Mouse (Mus musculus) forebrain, embryonic 13.5 days (tissue): Measurements from ENCODE around the gene Lcn3. TPM values are rescaled to one million over a fixed set of nuclear protein-coding genes. Genes with fewer than 3 reads are reported as not detected.
"Not testable (repeated sequence)": the region's sequence is repeated elsewhere in the genome, so short reads cannot be mapped to it uniquely, and the experiment has no call there.

Experiments used
- ATAC-seq: fragments of 200-750 bp; cut with Nextera tagmentation; 2 replicates; pipeline ENCODE4 v1.8.0; 2017
- H3K27ac ChIP-seq: fragments of 300-500 bp; sonication (generic); 2 replicates; pipeline ENCODE4 v1.5.1; 2015; ENCODE audit warnings: inconsistent platforms, mild to moderate bottlenecking, moderate library complexity
- H3K27me3 ChIP-seq: fragments of 300-500 bp; sonication (generic); 2 replicates; pipeline ENCODE4 v1.6.1; 2015; ENCODE audit warnings: mild to moderate bottlenecking, inconsistent platforms
- H3K36me3 ChIP-seq: fragments of 300-500 bp; sonication (generic); 2 replicates; pipeline ENCODE4 v1.6.1; 2015; ENCODE audit warnings: mild to moderate bottlenecking, inconsistent platforms; ENCODE audit not compliant: poor library complexity, severe bottlenecking
- H3K4me1 ChIP-seq: fragments of 300-500 bp; sonication (generic); 2 replicates; pipeline ENCODE4 v1.6.1; 2015; ENCODE audit warnings: inconsistent platforms
- H3K4me2 ChIP-seq: fragments of 300-500 bp; sonication (generic); 2 replicates; pipeline ENCODE4 v1.6.1; 2015; ENCODE audit warnings: inconsistent platforms, mild to moderate bottlenecking, moderate library complexity
- H3K4me3 ChIP-seq: fragments of 300-500 bp; sonication (generic); 2 replicates; pipeline ENCODE4 v1.5.1; 2015; ENCODE audit warnings: mild to moderate bottlenecking, inconsistent platforms
- H3K9ac ChIP-seq: fragments of 300-500 bp; sonication (generic); 2 replicates; pipeline ENCODE4 v1.6.1; 2015; ENCODE audit warnings: mild to moderate bottlenecking, inconsistent platforms
- H3K9me3 ChIP-seq: fragments of 300-500 bp; sonication (generic); replicated peaks from 2 replicates; pipeline ENCODE4 v1.6.1; 2016; ENCODE audit warnings: inconsistent platforms
- WGBS: fragments of 180-500 bp; shearing (Covaris S2); methylation state at CpG from one replicate; pipeline ENCODE4 v1.1.7; 2015; 5-methylcytosine and 5-hydroxymethylcytosine counted together
- polyA plus RNA-seq: library from polyadenylated mRNA; unstranded; fragments of >200 nt; fragmentation: Nextera tagmentation; extraction: Ambion mirVana; gene quantifications from 2 replicates; pipeline ENCODE4 v1.2.1, GENCODE M21; 2015

Gene Lcn3
- polyA plus RNA-seq, 1 experiment from 2014 or later: not detected

GRCm38 (mm10) chr2:25780921-25781320 is 15.6 kb downstream of the Lcn3 start:
- H3K27me3 ChIP-seq: no peaks in the 10 kb centered on the region
- H3K36me3 ChIP-seq: no peaks in the 10 kb centered on the region
- ATAC-seq: no peak
- WGBS: 58% methylated on average over 4 of the region's 4 CpGs
- H3K27ac ChIP-seq: no peak overlapping the region
- no peak overlapping the region for H3K9ac ChIP-seq
- H3K4me2 ChIP-seq: no peak overlapping the region
- H3K4me3 ChIP-seq: no peak overlapping the region
- H3K9me3 ChIP-seq: no peaks in the 10 kb centered on the region
- no peaks in the 10 kb centered on the region for H3K4me1 ChIP-seq

- H3K27ac ChIP-seq: no peak within 1 kb of the TSS
Measured at GRCm38 (mm10) chr2:25781957-25782356, 16.6 kb downstream of the Lcn3 start, which contains the start of gene Gm13539. TSS of gene Gm13539 (plus strand) at chr2:25782257.

GRCm38 (mm10) chr2:25785573-25786322 is 20.4 kb downstream of the Lcn3 start:
- Histone ChIP-seq H3K36me3 (no peaks in the 10 kb centered on the region), H3K4me3 (no peak overlapping the region), H3K27ac (no peak overlapping the region), H3K4me2 (no peak overlapping the region), H3K9ac (no peak overlapping the region), H3K9me3 (no peaks in the 10 kb centered on the region), H3K4me1 (no peaks in the 10 kb centered on the region), H3K27me3 (no peaks in the 10 kb centered on the region)
- ATAC-seq: no peak
- 82% methylated on average over 5 of the region's 5 CpGs for WGBS

More at GRCm38 (mm10) chr2:25781957-25782356, 16.6 kb downstream of the Lcn3 start, which contains the start of gene Gm13539:
- Histone ChIP-seq H3K4me2 (no peak within 1 kb of the TSS), H3K9ac (no peak within 1 kb of the TSS), H3K27me3 (no peaks in the 10 kb centered on the region), H3K4me3 (no peak within 1 kb of the TSS), H3K36me3 (no peaks in the 10 kb centered on the region), H3K9me3 (no peaks in the 10 kb centered on the region), H3K4me1 (no peaks in the 10 kb centered on the region)
- WGBS: 87% methylated on average over 3 of the region's 3 CpGs
- no peak for ATAC-seq

GRCm38 (mm10) chr2:25789092-25789491 is 23.7 kb downstream of the Lcn3 start:
- H3K9me3 ChIP-seq: no peaks in the 10 kb centered on the region
- no peaks in the 10 kb centered on the region for H3K27me3 ChIP-seq
- H3K9ac ChIP-seq: no peak overlapping the region
- H3K36me3 ChIP-seq: no peaks in the 10 kb centered on the region
- H3K4me3 ChIP-seq: no peak overlapping the region
- no peak overlapping the region for H3K4me2 ChIP-seq
- no peak for ATAC-seq
- no peaks in the 10 kb centered on the region for H3K4me1 ChIP-seq
- WGBS: 94% methylated on average over 3 of the region's 3 CpGs
- no peak overlapping the region for H3K27ac ChIP-seq

GRCm38 (mm10) chr2:25797635-25798034 is 32.3 kb downstream of the Lcn3 start:
- WGBS: 24% methylated on average over 2 of the region's 2 CpGs
- H3K4me1 ChIP-seq: no peaks in the 10 kb centered on the region
- ATAC-seq: no peak

GRCm38 (mm10) chr2:25798065-25798464 is 32.7 kb downstream of the Lcn3 start:
- Histone ChIP-seq H3K4me2 (no peak overlapping the region), H3K4me3 (no peak overlapping the region), H3K9ac (no peak overlapping the region), H3K36me3 (no peaks in the 10 kb centered on the region), H3K27ac (no peak overlapping the region), H3K9me3 (no peaks in the 10 kb centered on the region), H3K4me1 (no peaks in the 10 kb centered on the region), H3K27me3 (no peaks in the 10 kb centered on the region)
- WGBS: 40% methylated on average over 5 of the region's 5 CpGs
- no peak for ATAC-seq

More at GRCm38 (mm10) chr2:25797635-25798034, 32.3 kb downstream of the Lcn3 start:
- H3K4me3 ChIP-seq: no peak overlapping the region
- no peaks in the 10 kb centered on the region for H3K27me3 ChIP-seq
- no peaks in the 10 kb centered on the region for H3K9me3 ChIP-seq
- H3K4me2 ChIP-seq: no peak overlapping the region
- no peak overlapping the region for H3K9ac ChIP-seq
- no peaks in the 10 kb centered on the region for H3K36me3 ChIP-seq
- H3K27ac ChIP-seq: no peak overlapping the region

GRCm38 (mm10) chr2:25811711-25812110 is 46.3 kb downstream of the Lcn3 start:
- Histone ChIP-seq H3K9me3 (0 out of 2 replicates have a peak, but pooled peaks cover 4% of the 10 kb centered on the region), H3K9ac (no peak overlapping the region), H3K4me1 (no peaks in the 10 kb centered on the region), H3K27me3 (no peaks in the 10 kb centered on the region), H3K4me2 (no peak overlapping the region), H3K36me3 (no peaks in the 10 kb centered on the region), H3K4me3 (no peak overlapping the region), H3K27ac (no peak overlapping the region)
- 85% methylated on average over 2 of the region's 2 CpGs for WGBS
- ATAC-seq: no peak

GRCm38 (mm10) chr2:25813364-25813763 is 48.0 kb downstream of the Lcn3 start:
- no peaks in the 10 kb centered on the region for H3K27me3 ChIP-seq
- H3K9ac ChIP-seq: no peak overlapping the region
- no peak for ATAC-seq
- H3K27ac ChIP-seq: no peak overlapping the region
- no peaks in the 10 kb centered on the region for H3K4me1 ChIP-seq
- no peak overlapping the region for H3K4me3 ChIP-seq
- 84% methylated on average over 5 of the region's 5 CpGs for WGBS
- 0 out of 2 replicates have a peak, but pooled peaks cover 4% of the 10 kb centered on the region for H3K9me3 ChIP-seq
- H3K4me2 ChIP-seq: no peak overlapping the region
- H3K36me3 ChIP-seq: no peaks in the 10 kb centered on the region

- H3K36me3 ChIP-seq, H3K9me3 ChIP-seq, ATAC-seq, H3K4me1 ChIP-seq, H3K4me2 ChIP-seq, H3K4me3 ChIP-seq, H3K27me3 ChIP-seq, H3K27ac ChIP-seq, H3K9ac ChIP-seq: not testable (repeated sequence)
- 85% methylated on average over 1 of the region's 1 CpGs for WGBS
Measured at GRCm38 (mm10) chr2:25815748-25816147, 50.4 kb downstream of the Lcn3 start, which contains the start of gene Glt6d1. TSS of gene Glt6d1 (minus strand) at chr2:25815848.

Other genes with a start within 250 kb of the Lcn3 start
- 30.9 and 33.3 TPM in 2 replicates for gene Traf2, start 218.6 kb upstream of the Lcn3 start, polyA plus RNA-seq
- 383 and 401 TPM in 2 replicates for gene Edf1, start 207.7 kb upstream of the Lcn3 start, polyA plus RNA-seq
- gene Mamdc4, start 190.7 kb upstream of the Lcn3 start, polyA plus RNA-seq: 3.1 and 4.2 TPM in 2 replicates
- gene Phpt1, start 190.3 kb upstream of the Lcn3 start, polyA plus RNA-seq: 179 and 189 TPM in 2 replicates
- gene Ajm1, start 183.8 kb upstream of the Lcn3 start, polyA plus RNA-seq: 2.2 and 3.4 TPM in 2 replicates
- gene Rabl6, start 157.0 kb upstream of the Lcn3 start, polyA plus RNA-seq: 71.7 and 72.5 TPM in 2 replicates
- gene Ccdc183, start 147.9 kb upstream of the Lcn3 start, polyA plus RNA-seq: 0.11 and 0.32 TPM in 2 replicates
- 14.3 and 16.2 TPM in 2 replicates for gene Tmem141, start 143.6 kb upstream of the Lcn3 start, polyA plus RNA-seq
- 0.92 and 1.2 TPM in 2 replicates for gene Fcna, start 137.5 kb upstream of the Lcn3 start, polyA plus RNA-seq
- not detected in 2 replicates for gene Lcn8, start 112.4 kb upstream of the Lcn3 start, polyA plus RNA-seq
- not detected in 2 replicates for gene Lcn5, start 107.6 kb upstream of the Lcn3 start, polyA plus RNA-seq
- gene Lcn6, start 88.8 kb upstream of the Lcn3 start, polyA plus RNA-seq: not detected in 2 replicates
- gene Lcn10, start 82.8 kb upstream of the Lcn3 start, polyA plus RNA-seq: not detected in 2 replicates
- gene Obp2a, start 65.5 kb upstream of the Lcn3 start, polyA plus RNA-seq: not detected in 2 replicates
- gene Bmyc, start 58.8 kb upstream of the Lcn3 start, polyA plus RNA-seq: 83.3 and 86.8 TPM in 2 replicates
- not detected in 2 replicates for gene Obp2b, start 28.6 kb upstream of the Lcn3 start, polyA plus RNA-seq
- gene Lcn11, start 11.4 kb downstream of the Lcn3 start, polyA plus RNA-seq: not detected in 2 replicates
- gene Gm13539, start 16.7 kb downstream of the Lcn3 start, polyA plus RNA-seq: not detected in 2 replicates
- gene Glt6d1, start 50.3 kb downstream of the Lcn3 start, polyA plus RNA-seq: not detected in 2 replicates
- gene Lcn9, start 57.6 kb downstream of the Lcn3 start, polyA plus RNA-seq: not detected in 2 replicates
- gene Sohlh1, start 81.7 kb downstream of the Lcn3 start, polyA plus RNA-seq: not detected in 2 replicates
- gene Kcnt1, start 98.2 kb downstream of the Lcn3 start, polyA plus RNA-seq: 3.2 and 4.5 TPM in 2 replicates
- 30.7 and 35.1 TPM in 2 replicates for gene Camsap1, start 217.7 kb downstream of the Lcn3 start, polyA plus RNA-seq